Mouse (Mus musculus) kidney, adult 8-10 months (tissue): ENCODE measurements around the gene Hnrnpl.

Source experiments
- DNase-seq, 2 experiments: peaks; one replicate each; pipeline ENCODE4 v3.0.0; 2022

The Hnrnpl gene

DNA sequence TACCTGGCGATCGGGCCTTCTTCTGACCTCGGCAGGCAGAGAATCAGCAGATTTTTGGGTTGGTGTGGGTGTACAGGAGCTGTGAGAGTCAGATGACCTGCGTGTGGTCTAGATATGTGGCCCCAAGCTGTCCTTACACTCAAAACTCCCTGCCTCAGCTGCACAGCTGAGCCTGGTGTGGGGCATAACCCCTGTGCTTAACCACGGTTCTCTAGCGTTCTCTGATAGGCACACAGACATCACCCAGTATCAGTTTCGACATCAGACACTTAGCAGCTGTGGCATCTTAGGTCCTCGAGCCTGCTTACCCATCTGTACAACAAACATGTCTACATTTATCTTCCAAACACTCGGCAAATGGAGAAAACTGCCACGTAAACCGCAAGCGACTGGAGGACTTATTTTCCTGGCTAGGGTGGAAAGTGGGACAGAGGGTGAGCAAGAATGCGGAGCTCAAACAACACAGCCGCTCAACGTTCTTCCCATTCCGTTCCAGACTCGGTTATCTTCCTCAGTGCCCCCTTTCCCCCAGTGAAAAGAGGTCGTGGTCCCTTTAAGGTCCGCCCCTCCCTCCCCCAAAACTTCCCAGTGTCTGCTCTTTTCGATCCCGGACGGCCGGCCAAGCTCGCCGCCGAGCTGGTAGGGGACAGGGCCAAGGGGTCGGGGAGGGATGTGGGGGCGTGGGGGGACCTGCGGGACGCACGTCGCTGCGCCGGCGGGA is at the start of gene Hnrnpl:
Hnrnpl (plus strand) TSS at position 321 of the 721 bp plus-strand sequence.
- peak; percentile 57 to 64 for DNase-seq

DNA sequence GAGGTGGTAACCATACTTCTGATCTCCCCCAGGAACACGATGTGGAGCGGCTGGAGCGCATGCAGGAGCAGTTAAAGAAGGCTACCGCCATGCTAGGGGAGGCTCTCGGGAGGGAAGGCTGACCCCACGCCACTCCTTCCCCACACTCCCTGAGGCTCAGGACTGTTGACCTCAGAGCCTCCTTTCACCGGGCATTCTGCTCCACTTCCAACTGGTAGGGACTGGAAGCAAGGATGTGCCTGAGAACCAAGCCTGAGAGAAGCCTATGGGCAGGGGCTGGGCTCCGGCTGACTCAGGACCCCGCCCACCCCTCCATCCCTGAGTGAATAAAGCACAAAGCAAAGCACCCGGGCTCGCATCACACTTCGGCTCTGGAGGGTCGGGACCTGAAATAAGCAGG is 49.7 kb upstream of the Hnrnpl start:
- DNase-seq = no peak

DNA sequence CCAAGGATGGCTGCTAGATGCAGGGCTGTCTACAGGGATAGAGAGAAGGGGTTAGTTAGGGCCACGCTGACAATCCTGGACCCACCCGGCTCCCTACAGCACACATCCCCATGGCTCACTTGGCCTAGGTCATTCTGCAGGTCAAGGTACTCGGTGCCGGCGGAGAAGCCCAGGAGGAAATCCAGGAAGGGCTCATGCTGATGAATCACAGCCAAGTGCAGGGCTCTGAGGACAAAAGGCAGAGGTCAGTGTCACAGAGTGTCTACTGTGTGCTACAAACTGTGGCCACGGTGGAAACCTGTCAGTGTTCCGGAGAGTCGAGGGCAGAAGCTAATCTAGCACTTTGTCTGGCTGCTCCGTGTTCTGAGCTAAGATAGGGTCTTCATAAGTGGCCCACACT is 46.4 kb upstream of the Hnrnpl start:
- peak in 1 of 2 experiments; percentile 26 for DNase-seq

DNA sequence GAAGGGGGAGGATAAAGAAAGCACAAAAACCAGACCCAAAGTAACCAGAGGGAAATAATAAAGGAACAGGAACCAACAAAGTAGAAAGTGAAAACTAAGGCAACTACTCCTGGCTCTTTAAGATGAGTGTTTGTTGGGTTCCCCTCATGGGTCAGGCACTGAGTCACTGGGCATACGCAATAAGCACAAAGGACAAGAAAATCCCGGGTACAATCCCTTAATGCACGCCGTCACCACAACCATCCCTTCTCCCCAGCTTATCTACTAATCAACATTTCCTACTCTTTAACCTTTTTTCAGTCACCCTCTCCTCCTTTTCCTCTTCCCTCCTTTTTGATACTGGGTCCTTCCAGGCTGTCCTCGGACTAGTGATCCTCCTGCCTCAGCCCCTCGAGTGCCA is 43.1 kb upstream of the Hnrnpl start:
- no peak for DNase-seq

DNA sequence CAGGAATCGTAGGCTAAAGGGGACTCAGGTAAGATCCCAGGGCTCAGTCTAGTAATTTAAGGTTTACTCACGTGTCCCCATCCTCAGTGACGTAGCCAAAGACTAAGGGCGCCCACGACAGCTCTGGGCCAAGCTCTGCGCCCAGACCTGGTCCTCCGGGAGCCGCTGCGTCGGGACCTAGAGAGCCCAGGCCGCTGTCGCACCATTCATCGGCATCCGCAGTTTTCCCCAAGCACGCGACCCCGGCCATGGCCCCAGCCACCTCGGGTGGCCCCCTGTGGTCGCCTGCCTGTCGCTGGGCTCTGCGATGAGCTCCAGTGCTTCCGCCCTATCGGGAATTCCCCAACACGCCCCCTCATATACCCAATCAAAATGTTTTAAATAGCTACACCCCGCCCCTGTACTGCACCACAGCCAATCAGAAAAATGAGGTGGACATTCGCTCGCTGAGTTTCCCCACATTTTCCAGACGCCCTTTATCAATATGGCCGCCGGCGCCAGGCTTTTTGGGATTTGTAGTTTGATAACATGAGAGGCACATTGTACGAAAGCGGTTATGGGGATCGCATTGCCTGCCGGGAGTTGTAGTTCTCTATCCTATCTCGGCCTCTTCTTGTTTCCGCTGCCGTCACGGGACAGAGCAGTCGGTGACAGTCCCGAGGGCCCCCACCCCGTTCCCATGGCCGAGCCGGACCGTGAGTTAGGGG is 42.0 kb upstream of the Hnrnpl start, which contains the start of gene Sirt2:
Sirt2 (plus strand) TSS at position 563 of the 707 bp plus-strand sequence.
- DNase-seq = peak; percentile 99

GRCm38 (mm10) chr7:28766910-28767309 is 41.4 kb upstream of the Hnrnpl start:
- no peak for DNase-seq

DNA sequence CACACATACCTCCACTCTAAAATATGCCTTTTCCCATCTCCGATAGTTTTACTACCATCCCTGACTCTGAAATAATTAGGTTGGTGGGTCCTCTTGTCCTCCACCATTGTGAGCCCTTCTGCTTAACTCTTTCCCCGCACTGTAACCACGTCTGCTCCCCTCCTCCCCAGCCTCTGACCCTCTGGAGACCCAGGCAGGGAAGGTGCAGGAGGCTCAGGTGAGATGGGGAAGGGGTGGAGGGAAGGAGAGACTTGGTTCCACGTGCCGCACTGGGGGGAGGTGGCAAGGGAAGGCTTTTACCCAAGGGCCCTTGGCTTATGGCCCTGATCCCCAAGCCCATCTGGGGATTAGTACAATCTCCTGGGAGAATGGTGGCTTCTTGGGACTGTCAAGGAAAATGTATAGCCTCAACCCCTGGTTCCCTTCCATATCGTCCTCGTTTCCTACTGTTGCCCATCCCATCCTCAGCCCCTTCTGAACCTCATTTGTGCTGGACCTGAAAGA is 40.8 kb upstream of the Hnrnpl start, which contains the start of gene Nfkbib:
Nfkbib (minus strand) TSS at position 51 of the 504 bp plus-strand sequence.
- DNase-seq = no peak

GRCm38 (mm10) chr7:28769414-28769958 is 38.9 kb upstream of the Hnrnpl start:
- no peak for DNase-seq

- no peak for DNase-seq
Measured at GRCm38 (mm10) chr7:28770309-28770708, 38.0 kb upstream of the Hnrnpl start.

GRCm38 (mm10) chr7:28771867-28772266 is 36.5 kb upstream of the Hnrnpl start:
- no peak for DNase-seq

DNA sequence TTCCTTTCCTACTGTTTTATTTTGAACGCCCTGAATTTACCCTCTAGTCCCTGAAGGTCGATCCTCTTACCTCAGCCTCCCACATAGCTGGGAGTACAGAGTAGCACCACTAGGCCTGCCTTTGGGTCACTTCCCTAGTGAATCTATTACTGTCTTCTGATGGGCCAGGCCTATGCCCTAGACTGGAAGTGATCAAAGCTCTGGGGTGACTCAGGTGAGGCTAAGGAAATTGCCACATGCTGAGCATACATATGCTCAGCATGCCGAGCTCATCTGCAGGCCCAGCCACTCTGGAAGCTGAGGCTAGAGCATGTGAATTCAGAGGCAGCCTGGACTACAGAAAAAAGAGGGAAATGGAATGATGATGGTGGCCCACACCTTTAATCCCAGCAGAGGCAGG is 35.2 kb upstream of the Hnrnpl start:
- DNase-seq = no peak

DNA sequence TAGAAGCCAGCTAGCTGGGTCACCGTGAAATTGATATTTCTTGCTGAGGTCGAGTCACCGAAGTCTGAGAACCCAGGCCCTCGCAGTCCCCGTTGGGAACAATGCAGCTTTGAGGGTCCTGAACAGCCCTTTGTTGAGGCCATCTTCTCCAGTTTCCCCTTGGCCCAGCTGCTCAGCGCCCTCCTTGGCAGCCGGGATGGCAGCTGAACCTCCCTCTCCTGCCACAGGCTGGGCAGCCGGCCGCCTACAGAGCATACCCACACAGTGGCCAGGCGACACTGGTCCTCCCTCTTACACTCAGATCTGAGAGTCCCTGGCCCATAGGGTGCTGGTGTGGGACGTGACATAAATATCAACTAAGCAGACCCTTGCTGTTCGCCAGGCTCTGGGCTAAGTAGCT is 34.2 kb upstream of the Hnrnpl start:
- DNase-seq = no peak

- DNase-seq = no peak
Measured at GRCm38 (mm10) chr7:28775129-28775528, 33.2 kb upstream of the Hnrnpl start.

DNA sequence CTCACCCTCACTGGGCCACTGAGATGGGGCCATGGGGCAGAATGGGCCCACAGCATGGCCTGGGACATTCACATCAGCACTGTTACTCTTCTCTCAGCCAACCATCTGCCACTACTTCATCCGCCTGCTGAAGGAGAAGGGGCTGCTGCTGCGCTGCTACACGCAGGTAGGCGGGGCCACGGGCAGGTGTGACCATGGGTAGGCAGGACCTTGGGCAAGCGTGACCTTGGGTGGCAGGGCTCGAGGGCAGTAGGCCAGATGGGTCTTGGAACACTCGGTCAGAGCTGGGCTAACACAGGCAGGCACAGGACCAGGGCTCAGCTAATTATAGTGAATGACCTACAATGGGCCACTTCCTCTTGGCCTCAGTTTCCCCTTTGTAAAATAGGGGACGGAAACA is 29.5 kb upstream of the Hnrnpl start:
- no peak for DNase-seq

DNA sequence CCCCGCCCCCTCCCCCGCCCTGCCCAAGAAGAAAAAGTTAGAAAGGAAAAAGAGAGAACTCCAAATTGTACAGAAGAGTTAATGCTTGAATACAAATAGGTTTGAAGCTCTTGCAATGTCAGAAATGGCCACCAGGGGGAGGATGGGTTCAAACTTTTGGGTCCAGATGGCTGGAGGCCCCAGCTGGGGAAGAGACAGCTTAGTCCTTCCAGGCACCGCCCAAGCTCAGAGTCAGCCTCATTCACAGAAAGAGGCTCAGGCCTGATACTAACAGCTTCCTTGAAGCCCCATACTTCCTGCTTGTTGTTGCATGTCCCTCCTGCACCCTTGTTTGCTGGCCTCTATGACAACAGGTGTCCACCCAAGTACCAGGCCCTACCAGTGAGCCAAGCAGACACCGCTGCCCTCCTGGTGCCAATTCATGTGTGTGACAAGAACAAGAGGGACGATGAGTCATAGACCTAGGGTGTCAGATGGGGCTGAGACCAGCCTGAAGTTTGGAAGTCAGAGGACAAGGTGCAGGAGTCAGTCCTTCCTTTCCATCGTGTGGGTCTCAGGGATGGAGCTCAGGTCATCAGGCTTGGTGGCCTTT is 28.2 kb upstream of the Hnrnpl start:
- DNase-seq = peak; percentile 62 to 90

GRCm38 (mm10) chr7:28780857-28781256 is 27.5 kb upstream of the Hnrnpl start:
- no peak for DNase-seq

DNA sequence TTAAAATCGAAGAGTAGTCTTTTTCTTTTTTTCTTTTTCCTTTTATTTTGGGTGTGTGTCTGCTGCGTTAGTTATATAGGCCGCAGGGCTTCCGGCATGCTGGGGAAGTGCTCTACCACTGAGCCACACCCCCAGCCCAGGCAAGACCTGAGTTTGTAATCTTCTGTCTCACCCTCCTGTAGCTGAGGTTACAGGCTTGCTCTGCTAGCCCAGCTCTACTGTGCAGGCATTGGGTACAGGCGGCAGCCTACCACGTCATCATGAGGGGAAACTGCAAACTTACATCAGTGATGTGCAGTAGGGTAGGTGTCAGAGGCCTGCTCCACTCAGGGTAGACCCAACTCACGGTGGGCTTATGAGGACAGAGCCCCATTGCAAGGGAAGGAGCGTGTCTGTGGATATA is 27.1 kb upstream of the Hnrnpl start:
- DNase-seq = no peak

DNA sequence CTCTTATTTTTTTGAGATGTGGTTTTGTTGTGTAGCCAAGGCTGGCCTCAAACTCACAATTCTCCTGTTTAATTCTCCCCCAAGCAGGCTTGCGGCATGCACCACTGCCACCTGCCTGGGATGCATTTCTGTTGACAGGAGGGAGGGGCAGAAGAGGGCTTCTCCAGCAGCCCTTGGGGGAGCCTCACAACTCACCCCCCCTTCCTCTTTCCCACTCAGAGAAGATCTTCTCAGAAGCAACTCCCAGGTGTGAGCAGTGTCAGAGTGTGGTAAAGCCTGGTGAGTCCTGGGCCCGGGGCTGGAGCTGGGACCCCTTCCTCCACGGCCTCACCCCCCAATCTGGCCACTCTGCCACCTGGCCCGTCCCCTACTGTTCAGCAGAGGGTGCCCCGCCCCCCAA is 23.2 kb upstream of the Hnrnpl start:
- no peak for DNase-seq

GRCm38 (mm10) chr7:28787884-28788283 is 20.5 kb upstream of the Hnrnpl start:
- no peak for DNase-seq

- DNase-seq = no peak
Measured at GRCm38 (mm10) chr7:28788307-28789195, 19.8 kb upstream of the Hnrnpl start, which contains the start of gene Rinl. Gene Rinl, plus strand, starts transcription at chr7:28788969.

DNA sequence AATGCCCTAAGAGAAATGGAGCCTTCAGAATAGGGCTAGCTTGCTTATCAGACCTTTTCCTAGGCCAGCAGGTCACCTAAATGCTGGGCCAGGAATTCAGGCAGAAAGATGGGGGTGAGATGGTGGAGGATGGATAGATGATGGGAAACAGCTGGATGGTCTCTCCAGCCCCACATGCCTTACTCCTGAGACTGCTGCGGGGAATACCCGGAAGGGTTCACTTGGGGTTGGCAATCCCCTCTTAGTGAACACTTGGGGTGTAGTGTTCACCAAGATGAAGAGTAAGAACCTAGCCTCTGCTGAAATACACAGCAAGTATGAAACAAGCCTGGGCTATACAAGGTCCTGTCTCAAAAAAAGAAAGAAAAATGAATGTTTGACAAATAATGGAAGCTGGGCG is 19.1 kb upstream of the Hnrnpl start:
- DNase-seq = no peak
